Mouse (Mus musculus): ENCODE measurements at regions not wholly inside any gene's neighbourhood (a gene's known extent, or its start where the extent isn't known, plus 50 kb on each side); places are given as distances from the start of the nearest gene placed in this dataset.

GRCm38 (mm10) chr14:76629913-76630478, 73.3 kb upstream of the Serp2 start:
- Histone ChIP-seq H3K9me3 (ENCODE audit: control insufficient read depth) (no peaks in the 10 kb centered on the region), H3K4me3 (ENCODE audit: low read depth, low read length) (no peak overlapping the region), H3K9ac (ENCODE audit: low read depth, low read length) (no peak overlapping the region), H3K27ac (ENCODE audit: low read depth, low read length) (no peak overlapping the region), H3K36me3 (ENCODE audit: control insufficient read depth, insufficient read depth) (no peaks in the 10 kb centered on the region), H3K4me2 (replicated peaks; ENCODE audit: low read depth) (no peak overlapping the region), H3K27me3 (replicated peaks; ENCODE audit: control insufficient read depth, insufficient read depth, low read length) (no peaks in the 10 kb centered on the region), H3K4me1 (replicated peaks; ENCODE audit: control insufficient read depth, insufficient read depth, low read length) (0 out of 2 replicates have a peak, but pooled peaks cover 6% of the 10 kb centered on the region)
- no peak for ATAC-seq
- 0 out of 2 replicates have a peak, but pooled peaks have one; percentile 18 for TF ChIP-seq CTCF (IDR thresholded peaks at IDR 0.05; ENCODE audit: low read depth)
- WGBS, result 63% methylated on average over 11 of the region's 11 CpGs

GRCm38 (mm10) chr14:76628182-76628892, 71.6 kb upstream of the Serp2 start:
- no peak overlapping the region for H3K27ac ChIP-seq (ENCODE audit: low read depth, low read length)
- WGBS, result 82% methylated on average over 10 of the region's 10 CpGs
- H3K9ac ChIP-seq (ENCODE audit: low read depth, low read length), result no peak overlapping the region

GRCm38 (mm10) chr14:76625589-76626368, 69.1 kb upstream of the Serp2 start:
- H3K27ac ChIP-seq (ENCODE audit: low read depth, low read length), result no peak overlapping the region
- ATAC-seq, result no peak
- no peak overlapping the region for H3K4me2 ChIP-seq (replicated peaks; ENCODE audit: low read depth)
- H3K4me1 ChIP-seq (replicated peaks; ENCODE audit: control insufficient read depth, insufficient read depth, low read length), result peaks cover 19% of the 10 kb centered on the region
- no peaks in the 10 kb centered on the region for H3K9me3 ChIP-seq (ENCODE audit: control insufficient read depth)
- no peaks in the 10 kb centered on the region for H3K27me3 ChIP-seq (replicated peaks; ENCODE audit: control insufficient read depth, insufficient read depth, low read length)
- no peak overlapping the region for H3K9ac ChIP-seq (ENCODE audit: low read depth, low read length)
- TF ChIP-seq CTCF (IDR thresholded peaks at IDR 0.05; ENCODE audit: low read depth), result no peak
- no peaks in the 10 kb centered on the region for H3K36me3 ChIP-seq (ENCODE audit: control insufficient read depth, insufficient read depth)
- H3K4me3 ChIP-seq (ENCODE audit: low read depth, low read length), result no peak overlapping the region
- WGBS, result 66% methylated on average over 10 of the region's 10 CpGs

More at GRCm38 (mm10) chr14:76628182-76628892, 71.6 kb upstream of the Serp2 start:
- H3K9me3 ChIP-seq (ENCODE audit: control insufficient read depth), result no peaks in the 10 kb centered on the region
- no peaks in the 10 kb centered on the region for H3K36me3 ChIP-seq (ENCODE audit: control insufficient read depth, insufficient read depth)
- no peak for ATAC-seq
- no peak for TF ChIP-seq CTCF (IDR thresholded peaks at IDR 0.05; ENCODE audit: low read depth)
- H3K4me1 ChIP-seq (replicated peaks; ENCODE audit: control insufficient read depth, insufficient read depth, low read length), result 0 out of 2 replicates have a peak, but pooled peaks cover 8% of the 10 kb centered on the region
- H3K4me2 ChIP-seq (replicated peaks; ENCODE audit: low read depth), result no peak overlapping the region
- no peaks in the 10 kb centered on the region for H3K27me3 ChIP-seq (replicated peaks; ENCODE audit: control insufficient read depth, insufficient read depth, low read length)
- no peak overlapping the region for H3K4me3 ChIP-seq (ENCODE audit: low read depth, low read length)

GRCm38 (mm10) chr14:76624626-76625378, 68.1 kb upstream of the Serp2 start:
- no peaks in the 10 kb centered on the region for H3K36me3 ChIP-seq (ENCODE audit: control insufficient read depth, insufficient read depth)

GRCm38 (mm10) chr14:76623371-76623988, 66.8 kb upstream of the Serp2 start:
- 0 out of 2 replicates have a peak overlapping the region, but pooled peaks have one; percentile 8 for H3K27ac ChIP-seq (ENCODE audit: low read depth, low read length)
- no peak overlapping the region for H3K9ac ChIP-seq (ENCODE audit: low read depth, low read length)
- no peaks in the 10 kb centered on the region for H3K36me3 ChIP-seq (ENCODE audit: control insufficient read depth, insufficient read depth)
- H3K27me3 ChIP-seq (replicated peaks; ENCODE audit: control insufficient read depth, insufficient read depth, low read length), result no peaks in the 10 kb centered on the region
- ATAC-seq, result peak; percentile 76
- H3K4me3 ChIP-seq (ENCODE audit: low read depth, low read length), result no peak overlapping the region
- 28% methylated on average over 10 of the region's 10 CpGs for WGBS
- H3K4me1 ChIP-seq (replicated peaks; ENCODE audit: control insufficient read depth, insufficient read depth, low read length), result peaks cover 18% of the 10 kb centered on the region
- no peak overlapping the region; the same call in none of the 2 replicates for H3K4me2 ChIP-seq (replicated peaks; ENCODE audit: low read depth)
- H3K9me3 ChIP-seq (ENCODE audit: control insufficient read depth), result no peaks in the 10 kb centered on the region
- no peak for TF ChIP-seq CTCF (IDR thresholded peaks at IDR 0.05; ENCODE audit: low read depth)

More at GRCm38 (mm10) chr14:76624626-76625378, 68.1 kb upstream of the Serp2 start:
- Histone ChIP-seq H3K4me3 (ENCODE audit: low read depth, low read length) (no peak overlapping the region), H3K9ac (ENCODE audit: low read depth, low read length) (no peak overlapping the region), H3K27ac (ENCODE audit: low read depth, low read length) (no peak overlapping the region), H3K27me3 (replicated peaks; ENCODE audit: control insufficient read depth, insufficient read depth, low read length) (no peaks in the 10 kb centered on the region), H3K9me3 (ENCODE audit: control insufficient read depth) (no peaks in the 10 kb centered on the region), H3K4me1 (replicated peaks; ENCODE audit: control insufficient read depth, insufficient read depth, low read length) (peaks cover 18% of the 10 kb centered on the region), H3K4me2 (replicated peaks; ENCODE audit: low read depth) (no peak overlapping the region)
- 46% methylated on average over 7 of the region's 7 CpGs for whole genome bisulfite sequencing
- no peak for ATAC-seq
- no peak for TF ChIP-seq CTCF (IDR thresholded peaks at IDR 0.05; ENCODE audit: low read depth)

Measured in intestine, postnatal 0 days (tissue).